Mouse (Mus musculus): ENCODE data around the gene Plod1. TPM values are rescaled to one million over a fixed set of nuclear protein-coding genes. Genes with fewer than 3 reads are reported as not detected.

Gene Plod1
- polyA plus RNA-seq (2021; fragmentation: Nextera tagmentation), result 11.5 and 13.4 TPM in 2 replicates
- long read RNA-seq, experiment 1, transcript Plod1-201 (19 exons, 3,243 nt), result major isoform, 44 of 69 reads
- long read RNA-seq, experiment 1, partial matches to known transcripts, result 8 of 69 reads
- long read RNA-seq, experiment 1, other reads (novel, unspliced or antisense), result 16 of 69 reads
- long read RNA-seq, experiment 2, partial matches to known transcripts, result 5 of 17 reads
- long read RNA-seq, experiment 2, other reads (novel, unspliced or antisense), result 7 of 17 reads

GRCm38 (mm10) chr4:147936331-147936954, at the start of gene Plod1:
Gene Plod1, minus strand, starts transcription at chr4:147936767.

GRCm38 (mm10) chr4:147985205-147986132, 48.9 kb upstream of the Plod1 start, which contains the start of gene Nppb:
Gene Nppb, plus strand, starts transcription at chr4:147985788.

GRCm38 (mm10) chr4:147940576-147941044, 4.0 kb upstream of the Plod1 start, which contains the start of gene 2510039O18Rik:
Gene 2510039O18Rik, plus strand, starts transcription at chr4:147940895.

GRCm38 (mm10) chr4:147904313-147905089, 32.1 kb downstream of the Plod1 start, which contains the start of gene Mfn2:
Gene Mfn2, minus strand, starts transcription at chr4:147904704.

GRCm38 (mm10) chr4:147868450-147869031, 68.0 kb downstream of the Plod1 start, which contains the start of the genes Miip and Fv1:
Gene Miip, minus strand, starts transcription at chr4:147868816.
Gene Fv1, plus strand, starts transcription at chr4:147868979.

Other genes with a start within 250 kb of the Plod1 start
- gene Zfp534, start 234.2 kb downstream of the Plod1 start, polyA plus RNA-seq (2021; fragmentation: Nextera tagmentation), result not detected in 2 replicates
- 1.6 and 1.9 TPM in 2 replicates for gene Zfp984, start 127.0 kb downstream of the Plod1 start, polyA plus RNA-seq (2021; fragmentation: Nextera tagmentation)
- 1.9 and 2.6 TPM in 2 replicates for gene Zfp933, start 88.4 kb downstream of the Plod1 start, polyA plus RNA-seq (2021; fragmentation: Nextera tagmentation)
- 7.3 and 7.7 TPM in 2 replicates for gene Miip, start 68.0 kb downstream of the Plod1 start, polyA plus RNA-seq (2021; fragmentation: Nextera tagmentation)
- gene Fv1, start 67.8 kb downstream of the Plod1 start, polyA plus RNA-seq (2021; fragmentation: Nextera tagmentation), result 1.9 and 3.0 TPM in 2 replicates
- 74.5 and 85.6 TPM in 2 replicates for gene Mfn2, start 32.1 kb downstream of the Plod1 start, polyA plus RNA-seq (2021; fragmentation: Nextera tagmentation)
- gene 2510039O18Rik, start 4.1 kb upstream of the Plod1 start, polyA plus RNA-seq (2021; fragmentation: Nextera tagmentation), result 4.5 and 10.2 TPM in 2 replicates
- gene Nppb, start 49.0 kb upstream of the Plod1 start, polyA plus RNA-seq (2021; fragmentation: Nextera tagmentation), result not detected in 2 replicates
- 0.31 TPM in 1 of 2 replicates, not detected in the other for gene Nppa, start 64.0 kb upstream of the Plod1 start, polyA plus RNA-seq (2021; fragmentation: Nextera tagmentation)
- 10.9 and 23.5 TPM in 2 replicates for gene Clcn6, start 102.1 kb upstream of the Plod1 start, polyA plus RNA-seq (2021; fragmentation: Nextera tagmentation)
- gene Mthfr, start 102.3 kb upstream of the Plod1 start, polyA plus RNA-seq (2021; fragmentation: Nextera tagmentation), result 3.8 and 4.1 TPM in 2 replicates
- gene Agtrap, start 151.3 kb upstream of the Plod1 start, polyA plus RNA-seq (2021; fragmentation: Nextera tagmentation), result 7.0 TPM in 2 replicates
- 28.3 and 28.9 TPM in 2 replicates for gene Mad2l2, start 193.6 kb upstream of the Plod1 start, polyA plus RNA-seq (2021; fragmentation: Nextera tagmentation)
- 0.07 and 0.10 TPM in 2 replicates for gene Draxin, start 193.9 kb upstream of the Plod1 start, polyA plus RNA-seq (2021; fragmentation: Nextera tagmentation)
- gene Fbxo6, start 215.4 kb upstream of the Plod1 start, polyA plus RNA-seq (2021; fragmentation: Nextera tagmentation), result 36.5 and 48.5 TPM in 2 replicates
- 133 and 147 TPM in 2 replicates for gene Fbxo44, start 223.7 kb upstream of the Plod1 start, polyA plus RNA-seq (2021; fragmentation: Nextera tagmentation)
- 138 and 183 TPM in 2 replicates for gene Fbxo2, start 223.9 kb upstream of the Plod1 start, polyA plus RNA-seq (2021; fragmentation: Nextera tagmentation)